Mouse (Mus musculus): Measurements from ENCODE around the gene Zpr1. TPM values are rescaled to one million over a fixed set of nuclear protein-coding genes. Genes with fewer than 3 reads are reported as not detected.

The Zpr1 gene
- polyA plus RNA-seq, 1 experiment, result 48.8 TPM

GRCm38 (mm10) chr9:46257546-46257945, 15.3 kb upstream of the Zpr1 start:
- Histone ChIP-seq H3K4me3 (ENCODE audit: insufficient read depth, low read length) (no peak overlapping the region), H3K27ac (ENCODE audit: insufficient read depth, low read length) (no peak overlapping the region), H3K4me1 (ENCODE audit: control insufficient read depth, insufficient read depth, low read length) (no peaks in the 10 kb centered on the region)
- TF ChIP-seq POLR2A (IDR thresholded peaks at IDR 0.05; ENCODE audit: low read depth, low read length) (no peak), CTCF (IDR thresholded peaks at IDR 0.05; ENCODE audit: borderline replicate concordance, insufficient read depth, low read length) (no peak)

DNA sequence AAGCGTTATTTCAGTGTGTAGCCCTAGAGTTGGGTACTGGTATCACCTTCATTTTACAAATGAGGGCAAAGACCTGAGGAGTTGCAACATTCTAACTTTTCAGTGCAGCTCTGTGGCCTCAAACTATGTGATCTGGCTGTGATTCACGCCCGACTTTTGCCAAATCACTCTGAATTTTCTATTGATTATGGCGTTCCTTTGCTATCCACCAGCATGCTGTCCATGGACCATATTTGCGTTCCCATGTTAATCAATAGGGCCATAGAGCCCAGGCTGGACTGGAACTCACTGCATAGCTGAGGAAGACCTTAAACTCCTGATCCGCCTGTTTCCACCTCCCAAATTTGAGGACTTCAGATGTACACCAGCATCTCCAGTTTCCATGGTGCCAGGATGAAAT, 13.8 kb upstream of the Zpr1 start:
- Histone ChIP-seq H3K27ac (ENCODE audit: insufficient read depth, low read length) (no peak overlapping the region), H3K4me1 (ENCODE audit: control insufficient read depth, insufficient read depth, low read length) (no peaks in the 10 kb centered on the region), H3K4me3 (ENCODE audit: insufficient read depth, low read length) (no peak overlapping the region)
- TF ChIP-seq CTCF (IDR thresholded peaks at IDR 0.05; ENCODE audit: borderline replicate concordance, insufficient read depth, low read length) (no peak), POLR2A (IDR thresholded peaks at IDR 0.05; ENCODE audit: low read depth, low read length) (no peak)

- Histone ChIP-seq H3K4me3 (ENCODE audit: insufficient read depth, low read length) (no peak overlapping the region), H3K27ac (ENCODE audit: insufficient read depth, low read length) (no peak overlapping the region), H3K4me1 (ENCODE audit: control insufficient read depth, insufficient read depth, low read length) (no peaks in the 10 kb centered on the region)
- no peak for TF ChIP-seq POLR2A (IDR thresholded peaks at IDR 0.05; ENCODE audit: low read depth, low read length)
- TF ChIP-seq CTCF (IDR thresholded peaks at IDR 0.05; ENCODE audit: borderline replicate concordance, insufficient read depth, low read length), result no peak
Measured at GRCm38 (mm10) chr9:46261131-46261530, 11.7 kb upstream of the Zpr1 start.

DNA sequence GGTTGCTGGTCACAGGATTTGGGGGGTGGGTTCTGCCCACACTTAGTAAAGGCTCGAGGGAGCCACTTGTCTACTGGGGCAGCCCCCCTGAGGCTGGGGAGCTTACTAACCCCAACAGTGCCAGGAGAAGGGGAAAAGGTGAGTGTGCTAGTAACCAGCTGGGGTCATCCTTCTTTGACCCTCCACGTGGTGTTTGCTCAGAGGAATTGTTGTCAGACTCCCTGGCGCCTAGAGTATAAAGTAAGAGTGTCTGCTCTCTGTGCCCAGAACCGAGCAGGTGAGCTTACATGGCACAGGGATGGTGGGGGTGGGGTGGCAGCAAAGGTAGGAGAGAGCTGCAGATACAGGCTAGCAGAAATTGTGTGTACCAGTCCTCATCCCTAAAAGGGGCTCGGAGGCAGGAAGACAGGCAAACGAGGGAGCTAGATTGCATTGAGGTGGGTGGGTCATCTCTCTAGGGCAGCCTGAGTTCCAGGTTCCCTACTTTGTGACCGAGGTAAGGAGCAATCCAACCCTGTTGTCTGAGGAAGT, 4.5 kb upstream of the Zpr1 start, which contains the start of gene Apoa5:
Gene Apoa5, plus strand, starts transcription at position 291 of the 531 bp plus-strand sequence.
- Histone ChIP-seq H3K4me3 (ENCODE audit: insufficient read depth, low read length) (no peak within 1 kb of the TSS), H3K27ac (ENCODE audit: insufficient read depth, low read length) (no peak within 1 kb of the TSS), H3K4me1 (ENCODE audit: control insufficient read depth, insufficient read depth, low read length) (no peaks in the 10 kb centered on the region)
- TF ChIP-seq POLR2A (IDR thresholded peaks at IDR 0.05; ENCODE audit: low read depth, low read length) (no peak), CTCF (IDR thresholded peaks at IDR 0.05; ENCODE audit: borderline replicate concordance, insufficient read depth, low read length) (no peak)

GRCm38 (mm10) chr9:46269125-46269524, 3.7 kb upstream of the Zpr1 start:
- no peak overlapping the region for H3K4me3 ChIP-seq (ENCODE audit: insufficient read depth, low read length)
- TF ChIP-seq CTCF (IDR thresholded peaks at IDR 0.05; ENCODE audit: borderline replicate concordance, insufficient read depth, low read length), result no peak
- no peak for TF ChIP-seq POLR2A (IDR thresholded peaks at IDR 0.05; ENCODE audit: low read depth, low read length)
- no peaks in the 10 kb centered on the region for H3K4me1 ChIP-seq (ENCODE audit: control insufficient read depth, insufficient read depth, low read length)
- no peak overlapping the region for H3K27ac ChIP-seq (ENCODE audit: insufficient read depth, low read length)

DNA sequence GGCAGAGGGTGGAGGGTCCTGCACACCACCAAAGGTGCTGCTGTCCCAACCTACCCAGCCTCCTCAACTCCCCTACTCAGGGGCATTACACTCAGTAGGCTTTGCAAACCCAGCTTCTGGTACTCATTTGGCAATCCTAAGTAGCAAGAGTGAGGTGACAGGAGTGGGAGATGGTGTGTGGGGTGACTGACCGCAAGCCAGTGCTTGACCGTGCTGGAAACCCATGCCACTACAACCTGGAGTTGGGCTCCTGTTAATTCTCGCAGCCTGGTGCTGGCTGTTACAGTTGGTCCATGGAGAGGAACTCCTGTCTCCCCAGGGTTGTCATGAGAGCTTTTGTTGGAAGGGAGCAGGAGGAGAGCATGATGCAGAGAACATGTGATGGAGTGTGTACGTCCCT, 2.1 kb upstream of the Zpr1 start:
- H3K4me1 ChIP-seq (ENCODE audit: control insufficient read depth, insufficient read depth, low read length), result no peaks in the 10 kb centered on the region
- no peak for TF ChIP-seq CTCF (IDR thresholded peaks at IDR 0.05; ENCODE audit: borderline replicate concordance, insufficient read depth, low read length)
- TF ChIP-seq POLR2A (IDR thresholded peaks at IDR 0.05; ENCODE audit: low read depth, low read length), result no peak
- H3K27ac ChIP-seq (ENCODE audit: insufficient read depth, low read length), result no peak overlapping the region
- no peak overlapping the region for H3K4me3 ChIP-seq (ENCODE audit: insufficient read depth, low read length)

DNA sequence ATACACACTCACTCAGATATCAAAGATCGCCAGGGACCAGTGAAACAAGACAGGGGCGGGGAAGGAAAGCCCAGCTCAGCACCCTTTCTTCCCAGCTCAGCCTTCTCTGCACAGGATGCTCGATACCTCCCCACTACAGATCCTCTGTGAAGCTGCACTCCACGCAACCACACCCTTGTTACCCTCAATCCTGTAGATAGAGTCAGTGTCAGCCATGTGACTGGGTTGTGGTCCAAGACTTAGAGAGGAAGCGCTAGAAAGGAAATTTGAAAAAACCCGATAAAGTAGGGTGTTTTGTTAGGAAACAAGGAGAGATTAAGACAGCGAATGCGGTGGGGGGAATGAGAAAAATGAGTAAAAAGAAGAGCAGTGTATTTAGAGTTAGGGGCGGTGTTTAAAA, 794 bp upstream of the Zpr1 start:
- TF ChIP-seq CTCF (IDR thresholded peaks at IDR 0.05; ENCODE audit: borderline replicate concordance, insufficient read depth, low read length) (no peak), POLR2A (IDR thresholded peaks at IDR 0.05; ENCODE audit: low read depth, low read length) (no peak)
- H3K27ac ChIP-seq (ENCODE audit: insufficient read depth, low read length), result no peak overlapping the region
- H3K4me1 ChIP-seq (ENCODE audit: control insufficient read depth, insufficient read depth, low read length), result no peaks in the 10 kb centered on the region
- H3K4me3 ChIP-seq (ENCODE audit: insufficient read depth, low read length), result no peak overlapping the region

DNA sequence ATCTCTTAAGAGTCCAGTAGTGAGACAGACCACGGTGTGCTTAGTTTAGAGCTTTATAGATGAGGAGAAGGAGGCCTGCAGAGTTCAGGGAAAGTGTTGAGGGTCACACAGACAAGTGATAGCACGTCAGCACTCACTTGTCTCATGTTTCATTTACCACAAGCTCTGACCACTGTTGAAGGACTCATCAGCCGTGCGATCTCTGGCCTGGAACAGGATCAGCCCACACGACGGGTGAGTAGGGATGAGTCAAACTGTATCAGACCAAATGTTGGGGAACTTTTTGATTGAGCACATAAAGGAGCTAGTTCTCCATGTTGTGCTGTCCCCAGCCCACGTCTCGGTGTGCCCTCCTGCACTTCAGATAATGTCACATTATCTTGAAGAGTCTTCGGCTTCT, 1.6 kb downstream of the Zpr1 start:
- H3K4me3 ChIP-seq (ENCODE audit: insufficient read depth, low read length), result no peak overlapping the region
- H3K4me1 ChIP-seq (ENCODE audit: control insufficient read depth, insufficient read depth, low read length), result no peaks in the 10 kb centered on the region
- TF ChIP-seq POLR2A (IDR thresholded peaks at IDR 0.05; ENCODE audit: low read depth, low read length), result no peak
- TF ChIP-seq CTCF (IDR thresholded peaks at IDR 0.05; ENCODE audit: borderline replicate concordance, insufficient read depth, low read length), result no peak
- H3K27ac ChIP-seq (ENCODE audit: insufficient read depth, low read length), result no peak overlapping the region

DNA sequence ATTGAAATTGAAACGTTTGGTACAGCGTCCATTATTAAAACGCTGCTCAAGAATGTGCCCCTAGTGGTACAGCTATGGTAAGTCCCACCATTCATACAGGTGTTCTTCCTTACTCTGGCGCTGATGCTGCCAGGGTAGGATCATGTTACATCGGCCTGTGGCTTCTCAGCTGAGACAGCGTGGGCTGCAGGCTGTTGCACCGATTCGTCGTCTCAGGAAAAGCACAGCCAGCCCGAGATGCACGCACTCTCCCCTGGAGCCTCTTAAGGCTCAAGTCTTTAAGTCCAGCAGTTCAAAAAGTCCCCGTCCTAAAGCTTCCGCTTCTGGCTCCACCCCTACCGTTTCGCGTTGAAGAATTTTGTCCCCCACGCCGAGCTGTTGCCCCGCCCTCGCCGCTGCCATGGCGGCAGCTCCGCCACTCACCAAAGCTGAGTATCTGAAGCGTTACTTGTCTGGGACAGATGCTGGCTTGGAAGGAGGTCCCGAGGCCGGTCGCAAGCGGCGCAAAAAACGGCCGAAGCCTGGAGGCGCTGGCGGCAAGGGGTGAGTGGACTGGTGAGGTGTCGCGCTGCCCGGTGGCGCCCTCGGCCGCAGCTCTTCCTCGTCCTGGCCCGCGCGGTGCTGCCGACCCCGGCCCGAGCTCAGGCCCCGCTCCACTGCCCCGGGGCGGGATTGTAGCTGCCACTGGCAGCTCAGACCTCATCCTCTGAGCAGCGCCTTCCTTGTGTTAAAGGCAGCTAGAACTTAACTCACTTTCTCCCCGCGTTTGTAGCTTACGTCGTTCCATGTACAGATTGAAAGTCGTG, 10.0 kb downstream of the Zpr1 start, which contains the start of gene Bud13:
Gene Bud13, plus strand, starts transcription at position 378 of the 806 bp plus-strand sequence.
- H3K27ac ChIP-seq (ENCODE audit: insufficient read depth, low read length), result peak within 1 kb of the TSS; percentile 60; the same call in 1 of the 2 replicates
- H3K4me3 ChIP-seq (ENCODE audit: insufficient read depth, low read length), result peak within 1 kb of the TSS; percentile 99
- H3K4me1 ChIP-seq (ENCODE audit: control insufficient read depth, insufficient read depth, low read length), result 0 out of 2 replicates have a peak, but pooled peaks cover 4% of the 10 kb centered on the region
- TF ChIP-seq CTCF (IDR thresholded peaks at IDR 0.05; ENCODE audit: borderline replicate concordance, insufficient read depth, low read length), result no peak
- peak; percentile 95 for TF ChIP-seq POLR2A (IDR thresholded peaks at IDR 0.05; ENCODE audit: low read depth, low read length)

- Histone ChIP-seq H3K27ac (ENCODE audit: insufficient read depth, low read length) (no peak overlapping the region), H3K4me1 (ENCODE audit: control insufficient read depth, insufficient read depth, low read length) (no peaks in the 10 kb centered on the region), H3K4me3 (ENCODE audit: insufficient read depth, low read length) (no peak overlapping the region)
- TF ChIP-seq CTCF (IDR thresholded peaks at IDR 0.05; ENCODE audit: borderline replicate concordance, insufficient read depth, low read length), result no peak
- TF ChIP-seq POLR2A (IDR thresholded peaks at IDR 0.05; ENCODE audit: low read depth, low read length), result no peak
Measured at GRCm38 (mm10) chr9:46298381-46298780, 25.5 kb downstream of the Zpr1 start.
